Mouse (Mus musculus) megakaryocyte-erythroid progenitor cell, adult 5-6 weeks (primary cell): ENCODE measurements around the gene Aff1. TPM values are rescaled to one million over a fixed set of nuclear protein-coding genes. Genes with fewer than 3 reads are reported as not detected.

ENCODE experiments used
- ATAC-seq: replicated peaks from 2 replicates; pipeline ENCODE4 v1.8.0; 2016; ENCODE audit warnings: mild to moderate bottlenecking, inconsistent platforms; ENCODE audit not compliant: severe bottlenecking, poor library complexity, low FRiP score, low TSS enrichment
- total RNA-seq, 2 experiments: library from RNA; stranded (forward) in 1 of 2; stranded (reverse) in 1 of 2; fragments of 200-1000, 215-1000 nt in 1 of 2; fragments of >200 nt in 1 of 2; fragmentation: Nextera tagmentation in 1 of 2; gene quantifications; 2 replicates each; pipeline ENCODE4 v1.2.3; 2014 to 2017

Gene Aff1
- total RNA-seq, 2 experiments from 2014 or later = 15.6 to 58.0 TPM

DNA sequence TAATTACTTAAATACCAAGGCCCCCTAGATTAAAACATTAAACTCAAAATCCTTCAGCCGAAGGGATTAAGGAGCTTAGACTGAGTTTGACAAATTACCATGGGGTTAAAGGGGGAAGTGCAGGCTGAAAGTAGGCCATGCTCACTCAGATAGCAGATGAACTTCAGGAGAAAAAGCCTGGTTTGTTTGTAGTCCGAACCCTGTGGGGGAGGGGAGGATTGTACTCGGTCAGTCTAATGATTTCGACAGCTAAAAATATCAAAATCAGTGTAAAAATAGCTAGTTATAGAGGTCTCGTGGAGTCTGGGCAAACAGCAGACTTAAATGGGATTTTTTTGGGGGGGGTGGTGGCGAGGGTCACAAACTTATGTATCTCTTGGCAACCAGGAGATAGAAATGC, 96.3 kb downstream of the Aff1 start:
- no peak for ATAC-seq

DNA sequence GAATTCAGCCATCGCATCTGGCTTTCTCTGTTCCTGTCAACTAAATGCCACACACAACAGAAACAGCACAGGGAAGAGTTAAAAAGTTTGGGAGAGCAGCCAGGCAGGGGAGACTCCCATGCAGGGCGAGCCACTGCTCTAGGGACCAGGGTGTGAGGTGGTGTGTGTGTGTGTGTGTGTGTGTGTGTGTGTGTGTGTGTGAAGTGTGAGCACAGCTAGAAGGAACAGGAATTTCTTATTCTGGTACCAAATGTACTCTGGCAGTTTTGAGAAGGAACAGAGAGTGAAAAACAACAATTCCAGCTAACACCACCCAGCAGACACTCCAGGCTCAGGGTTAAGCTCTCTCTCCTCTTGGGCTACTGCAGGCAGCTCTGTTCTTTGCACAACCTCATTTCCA, 96.8 kb downstream of the Aff1 start:
- ATAC-seq = no peak

DNA sequence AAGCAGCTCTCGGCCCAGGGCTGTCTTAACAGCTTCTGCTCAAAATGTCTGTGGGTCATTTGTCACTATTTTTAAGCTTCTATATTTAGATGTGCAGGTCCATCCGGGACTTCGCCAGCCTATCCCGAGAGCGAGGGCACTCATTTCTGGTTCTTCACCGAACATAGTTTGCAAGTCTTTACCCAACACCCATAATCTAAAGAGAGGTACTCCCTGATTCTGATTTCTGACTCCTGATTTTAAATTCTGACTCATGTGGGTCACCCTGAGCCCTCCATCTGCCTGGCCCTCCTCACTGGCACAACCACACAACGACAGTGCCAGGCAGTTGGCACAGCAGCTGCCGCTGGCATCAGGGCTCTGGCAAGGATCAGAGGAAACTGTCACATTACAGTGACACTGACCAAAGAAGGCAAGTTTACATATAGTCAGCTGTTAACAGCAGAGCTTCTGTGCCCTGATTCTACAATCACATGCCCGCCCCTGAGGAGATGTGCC, 97.5 kb downstream of the Aff1 start:
- no peak for ATAC-seq

DNA sequence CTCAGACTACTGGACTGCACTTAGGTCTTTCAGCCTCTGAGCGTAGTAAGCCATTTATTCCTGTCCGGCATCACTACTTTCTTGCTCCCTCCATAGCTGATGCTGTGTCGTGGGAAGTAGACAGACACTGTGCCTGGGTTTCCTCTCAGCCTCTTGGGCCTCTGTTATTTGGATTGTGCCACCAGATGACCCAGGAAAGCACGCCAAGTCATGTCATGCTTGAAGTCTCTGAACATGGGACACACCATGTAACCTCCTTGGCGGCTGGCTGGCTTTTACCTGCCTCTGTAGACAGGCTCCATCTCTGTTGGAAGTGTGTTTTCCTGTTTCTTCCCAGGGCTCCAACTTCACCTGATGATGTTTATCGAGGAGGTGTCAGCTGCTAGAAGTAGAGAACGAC, 99.6 kb downstream of the Aff1 start:
- ATAC-seq = no peak

DNA sequence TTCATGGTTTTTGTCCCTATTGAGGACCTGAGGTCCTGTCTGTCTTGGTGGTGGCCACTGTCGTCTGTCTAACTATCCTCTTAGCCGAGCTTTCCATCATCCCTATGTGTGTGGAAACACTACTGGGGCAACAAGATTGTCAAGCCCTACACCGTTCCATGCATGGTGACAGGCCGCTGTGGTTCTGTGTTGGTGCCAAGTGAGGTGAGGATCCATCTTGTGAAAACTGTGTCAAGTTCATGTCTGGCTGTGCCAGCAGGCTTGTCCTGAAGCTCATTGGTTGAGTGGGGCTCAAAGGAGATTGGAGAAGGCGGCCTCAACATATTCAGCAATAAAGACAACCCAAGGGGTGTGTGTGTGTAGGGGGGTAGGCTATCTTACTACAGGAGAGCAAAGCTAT, 102.9 kb downstream of the Aff1 start:
- no peak for ATAC-seq

DNA sequence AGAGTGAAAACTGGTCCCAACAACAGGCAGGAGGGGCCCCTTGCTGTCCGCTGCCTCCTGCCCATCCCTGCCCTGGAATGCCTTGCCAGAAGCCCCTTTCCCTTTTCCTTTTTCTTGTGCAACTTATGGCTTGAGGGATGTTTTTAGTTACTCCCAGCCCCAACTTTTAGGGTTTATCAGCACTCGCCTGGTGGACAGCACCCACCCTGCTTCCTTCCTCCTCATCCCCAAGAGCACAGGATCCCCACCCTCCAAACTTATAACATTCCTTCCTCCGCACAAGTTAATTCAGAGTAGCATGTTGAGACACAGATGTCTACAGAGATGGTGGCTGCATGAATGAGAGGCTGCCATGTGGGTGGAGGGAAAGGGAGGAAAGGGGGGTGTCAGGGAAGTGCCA, 103.9 kb downstream of the Aff1 start:
- 0 out of 2 replicates have a peak, but pooled peaks have one; percentile 45 for ATAC-seq

DNA sequence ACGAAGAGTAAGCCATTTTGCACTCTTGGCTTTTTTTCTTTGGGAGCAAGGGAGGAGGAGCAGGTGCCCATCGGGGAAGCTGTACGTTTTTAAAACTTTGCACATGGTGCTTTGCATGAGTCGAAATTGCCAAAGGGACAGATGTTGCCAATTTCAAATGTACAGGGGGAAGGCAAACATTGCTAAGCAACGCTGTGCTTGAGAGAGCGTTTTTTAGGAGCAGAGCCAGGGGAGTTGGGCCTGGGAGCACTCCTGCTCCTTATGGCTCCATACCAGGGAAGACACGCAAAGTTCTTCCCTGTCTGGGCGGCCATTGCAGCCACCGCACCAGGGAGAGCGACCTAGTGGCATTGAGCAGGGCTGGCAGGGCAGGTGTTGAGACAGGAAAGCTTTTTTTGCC, 105.6 kb downstream of the Aff1 start:
- no peak for ATAC-seq

DNA sequence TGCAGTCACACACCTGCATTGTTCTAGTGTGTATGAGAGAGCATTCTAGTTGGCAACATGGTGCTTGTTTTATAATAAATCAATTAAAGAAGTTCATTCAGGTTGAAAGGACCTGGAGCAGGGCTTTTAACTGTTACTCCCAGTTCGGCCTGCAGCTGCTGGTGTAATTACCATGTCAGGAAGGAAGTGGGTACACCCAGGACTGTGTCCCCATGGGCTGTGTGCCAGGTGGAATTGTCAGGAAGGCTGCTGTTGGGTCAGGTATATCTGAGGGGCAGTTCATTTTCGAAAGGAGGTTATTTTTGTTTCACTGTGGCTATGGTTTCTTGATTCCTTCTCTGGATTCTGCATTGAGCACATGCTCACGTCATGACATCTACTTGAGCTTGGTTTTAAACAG, 107.3 kb downstream of the Aff1 start:
- ATAC-seq = no peak

DNA sequence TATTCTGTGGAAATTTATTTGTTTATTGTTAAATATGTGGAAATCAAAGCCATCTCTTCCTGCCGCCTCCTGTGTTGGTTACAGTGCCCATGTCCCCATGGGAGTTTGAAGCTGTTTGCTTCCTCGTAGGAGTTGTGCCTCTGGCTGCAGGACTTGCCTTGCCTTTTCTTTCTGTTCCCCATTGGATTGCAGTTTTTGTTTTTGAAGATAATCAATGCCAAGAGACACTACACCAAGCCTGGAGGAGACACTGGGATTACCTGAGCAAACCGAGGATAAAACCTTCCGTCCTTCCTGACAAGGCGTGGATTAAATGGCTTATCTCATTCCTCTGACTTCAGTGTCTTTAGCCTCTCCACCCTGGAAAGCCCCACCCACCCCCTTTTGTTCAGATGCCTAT, 107.8 kb downstream of the Aff1 start:
- ATAC-seq = no peak

DNA sequence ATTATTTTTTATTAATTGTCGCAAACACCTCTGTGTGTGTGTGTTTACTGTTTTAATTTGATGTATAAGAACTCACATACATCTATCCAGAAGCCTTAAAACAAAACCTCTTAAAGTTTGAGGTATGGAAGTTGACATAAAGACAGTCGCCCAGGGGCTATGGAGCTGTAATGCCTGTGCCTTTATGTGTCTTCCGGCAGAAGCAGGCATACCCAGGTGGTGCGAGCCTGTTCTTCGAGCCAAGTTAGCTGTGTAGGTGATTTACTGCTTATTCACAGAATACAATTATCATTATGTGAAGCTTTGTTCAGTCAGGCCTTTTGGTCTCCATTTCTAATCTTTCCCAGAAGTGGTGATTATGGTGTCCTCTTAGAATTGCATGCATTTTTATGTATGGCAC, 111.2 kb downstream of the Aff1 start:
- ATAC-seq = no peak

DNA sequence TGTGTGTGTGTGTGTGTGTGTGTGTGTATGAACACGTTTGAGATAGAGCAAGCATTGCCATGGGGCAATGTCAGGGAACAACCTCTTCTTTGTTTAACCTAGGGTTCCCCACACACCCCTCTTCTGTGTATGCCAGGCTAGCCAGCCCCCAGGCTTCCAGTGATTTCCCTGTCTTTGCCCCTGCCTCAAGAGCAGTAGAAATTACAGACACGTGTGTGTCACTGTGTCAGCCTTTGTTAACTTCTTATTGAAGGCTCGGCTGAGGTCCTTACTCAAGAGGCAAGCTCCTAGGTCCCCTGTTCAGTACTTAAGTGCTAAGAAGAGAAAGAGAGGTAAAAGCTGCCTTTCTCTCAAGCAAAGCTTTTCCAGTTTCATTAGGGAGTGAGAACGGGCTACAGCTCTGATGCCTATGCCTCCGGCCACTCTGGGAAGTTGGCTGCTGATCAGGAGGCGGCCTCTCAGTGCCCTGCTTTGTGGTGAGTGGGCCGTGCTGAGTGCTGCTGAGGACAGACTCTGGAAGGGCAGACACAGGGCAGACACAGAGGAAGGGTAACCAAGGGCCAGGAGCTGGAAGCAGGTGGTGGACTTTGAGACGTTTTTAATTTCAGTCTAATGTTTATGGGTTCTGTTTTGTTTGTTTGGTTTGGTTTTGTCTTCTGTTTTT, 111.9 kb downstream of the Aff1 start:
- ATAC-seq = no peak; the same call in 1 of the 2 replicates

DNA sequence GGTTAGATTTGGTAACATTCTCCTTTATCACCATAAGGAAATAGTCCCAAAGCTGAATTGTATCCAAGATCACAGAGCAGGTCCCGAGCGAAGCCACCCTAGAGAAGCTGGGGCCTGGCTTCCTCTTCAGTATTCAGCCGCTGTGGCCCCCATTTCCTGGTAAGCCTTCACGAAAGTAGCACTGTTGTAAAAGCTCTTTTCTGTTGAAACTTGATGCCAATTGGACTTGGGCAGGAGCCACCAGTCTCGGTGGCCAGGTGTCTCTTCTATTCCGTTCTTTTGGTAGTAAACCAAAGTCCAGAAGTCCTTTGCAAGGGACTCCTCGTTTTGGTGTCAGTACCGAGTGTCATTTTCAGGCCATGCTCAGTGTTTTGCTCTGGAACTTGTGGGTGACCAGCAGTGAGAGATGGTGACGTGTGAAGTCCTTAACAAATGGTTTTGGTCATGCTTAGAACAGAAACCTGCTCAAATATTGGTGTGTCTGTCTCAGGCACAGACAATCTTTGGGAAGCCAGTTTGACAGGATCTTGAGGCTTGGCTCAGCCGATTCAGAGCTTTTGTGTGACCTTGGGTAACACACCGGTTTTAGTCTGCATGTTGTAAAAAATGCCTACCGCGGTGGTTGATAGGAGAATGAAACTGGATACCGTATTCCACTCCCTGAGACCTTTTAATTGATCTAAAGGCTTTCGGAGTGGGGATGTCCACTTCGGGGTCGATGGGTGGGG, 114.8 kb downstream of the Aff1 start:
- ATAC-seq = no peak

DNA sequence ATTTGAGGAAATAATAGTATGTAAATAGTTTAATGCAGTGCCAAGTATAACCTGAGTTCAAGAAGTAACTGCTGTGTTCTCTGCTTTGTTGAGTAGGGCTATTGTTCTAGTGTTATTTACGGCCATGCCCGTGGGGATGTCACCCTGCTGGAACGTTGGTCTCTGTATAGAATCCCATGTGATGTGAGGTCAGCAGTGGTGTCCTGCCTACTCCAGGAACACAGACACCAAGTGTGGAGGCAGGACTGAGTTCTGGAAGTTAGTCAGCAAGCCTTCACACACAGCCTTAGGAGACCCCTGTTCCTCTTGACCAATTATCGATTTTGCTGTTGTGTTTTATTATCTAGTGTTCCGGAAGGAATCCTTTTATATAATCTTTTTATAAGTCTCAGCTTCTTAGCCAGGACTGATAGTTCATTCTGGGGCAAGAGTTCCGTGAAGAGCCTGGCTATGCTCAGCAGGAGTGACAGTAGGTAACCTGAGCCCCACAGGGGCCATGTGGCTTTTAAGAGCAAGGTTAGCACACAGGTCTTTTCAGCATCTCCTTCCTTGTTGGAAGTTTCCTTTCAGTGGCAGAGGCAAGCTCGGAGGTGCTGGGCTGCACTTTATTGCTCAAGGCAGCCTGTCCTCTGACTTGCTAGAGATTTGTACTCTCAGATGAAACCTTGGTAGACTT, 115.6 kb downstream of the Aff1 start:
- no peak for ATAC-seq

DNA sequence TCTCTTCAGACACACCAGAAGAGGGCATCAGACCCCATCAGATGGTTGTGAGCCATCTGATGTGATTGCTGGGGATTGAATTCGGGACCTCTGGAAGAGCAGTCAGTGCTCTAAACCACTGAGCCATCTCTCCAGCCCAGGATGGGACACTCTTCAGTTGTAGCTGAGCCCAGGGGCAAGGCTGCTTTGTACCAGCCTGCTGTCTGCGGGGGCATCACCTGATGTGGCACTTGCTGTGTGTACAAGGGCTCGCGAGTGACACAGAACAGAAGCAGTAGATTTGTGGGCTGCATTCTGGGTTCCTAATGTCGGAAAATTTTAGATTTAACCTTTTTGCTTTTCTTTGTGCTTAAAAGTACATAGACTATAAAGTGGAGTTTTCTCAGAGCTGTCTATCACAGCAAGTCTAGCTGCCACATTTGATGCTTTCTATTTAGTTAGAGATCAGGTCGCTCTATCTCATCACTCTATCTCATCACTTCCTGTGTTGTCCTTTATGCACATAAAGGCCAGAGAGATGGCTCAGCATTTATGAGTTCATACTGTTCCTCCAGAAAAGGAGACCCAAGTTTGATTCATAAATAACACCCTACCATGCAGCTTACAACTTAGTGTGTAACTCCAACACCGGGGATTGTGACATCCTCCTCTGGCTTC, 117.6 kb downstream of the Aff1 start:
- ATAC-seq = no peak

DNA sequence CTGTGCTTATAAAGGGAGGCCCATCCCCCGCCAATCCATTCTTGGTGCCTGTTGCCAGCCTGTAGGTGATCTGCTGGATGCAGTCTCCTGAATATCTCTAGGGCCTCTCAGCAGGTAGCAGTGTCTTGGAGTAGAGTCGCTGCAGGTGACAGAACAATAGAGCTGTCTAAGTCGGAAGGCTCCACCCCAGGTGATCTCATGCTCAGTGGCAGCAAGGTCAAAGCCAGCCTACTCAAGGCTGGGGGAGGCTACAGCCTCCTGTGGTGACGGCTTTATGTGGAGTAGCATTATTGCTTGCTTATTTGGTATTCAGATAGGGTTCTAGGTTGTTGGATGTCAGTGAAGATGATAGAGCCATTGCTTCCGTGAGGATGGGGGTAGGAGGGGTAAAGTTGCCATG, 121.1 kb downstream of the Aff1 start:
- ATAC-seq = no peak

DNA sequence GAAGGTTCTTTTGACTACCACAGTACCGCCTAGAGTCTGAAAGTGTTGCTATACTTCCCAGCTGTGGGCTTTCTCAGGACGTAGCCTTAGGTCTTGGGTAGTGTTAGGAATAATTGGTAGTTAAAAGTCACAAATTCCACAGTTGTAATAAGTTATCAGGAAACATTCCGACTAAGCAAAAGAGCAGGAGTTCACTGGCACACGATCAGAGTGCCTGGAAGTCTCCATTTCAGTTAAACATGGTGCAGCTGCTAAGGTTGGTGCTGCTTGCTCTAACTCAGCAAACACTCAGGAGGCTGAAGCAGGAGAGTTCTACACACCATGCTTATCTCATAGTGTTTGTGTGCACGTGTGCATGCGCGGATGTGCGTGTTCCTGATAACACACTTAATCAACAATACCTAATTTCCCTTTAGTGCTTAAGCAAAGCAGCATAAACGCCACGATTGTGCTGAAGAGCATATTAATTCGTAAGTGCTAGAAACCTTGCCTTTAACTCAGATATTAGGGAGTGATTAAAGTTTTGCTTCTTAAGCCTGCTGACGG, 121.9 kb downstream of the Aff1 start:
- ATAC-seq = peak; percentile 40; the same call in 1 of the 2 replicates

DNA sequence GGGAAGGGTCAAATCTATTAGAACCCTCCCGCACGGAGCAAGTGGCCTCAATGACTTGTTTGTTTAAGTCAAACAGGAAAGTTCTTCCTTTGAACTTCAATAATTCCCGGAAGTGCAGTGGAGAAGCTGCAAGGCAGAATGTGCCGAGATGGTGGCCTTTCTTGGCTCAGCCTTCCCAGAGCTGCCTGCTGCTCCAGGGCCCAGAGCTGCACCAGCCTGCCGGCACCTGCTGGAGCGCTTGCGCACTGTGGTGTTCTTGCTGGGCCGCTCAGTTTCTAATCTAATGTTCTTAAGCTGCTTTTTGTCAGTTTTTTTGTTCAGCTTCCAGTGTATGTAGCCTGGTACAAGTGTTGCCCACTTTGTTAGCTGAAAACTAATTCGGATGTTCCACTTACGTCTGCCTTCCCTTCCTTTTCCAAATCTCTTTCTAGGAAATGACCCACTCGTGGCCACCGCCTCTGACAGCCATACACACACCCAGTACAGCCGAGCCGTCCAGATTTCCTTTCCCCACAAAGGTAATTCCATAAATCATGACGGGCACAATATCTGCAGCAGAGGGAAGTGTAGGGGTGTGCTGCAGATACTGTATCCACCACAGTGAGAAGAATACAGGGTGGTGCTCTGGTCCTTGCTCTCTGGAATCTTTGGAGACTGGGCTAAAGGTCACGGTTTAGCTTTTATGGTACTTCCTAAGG, 122.5 kb downstream of the Aff1 start:
- ATAC-seq = peak; percentile 49

DNA sequence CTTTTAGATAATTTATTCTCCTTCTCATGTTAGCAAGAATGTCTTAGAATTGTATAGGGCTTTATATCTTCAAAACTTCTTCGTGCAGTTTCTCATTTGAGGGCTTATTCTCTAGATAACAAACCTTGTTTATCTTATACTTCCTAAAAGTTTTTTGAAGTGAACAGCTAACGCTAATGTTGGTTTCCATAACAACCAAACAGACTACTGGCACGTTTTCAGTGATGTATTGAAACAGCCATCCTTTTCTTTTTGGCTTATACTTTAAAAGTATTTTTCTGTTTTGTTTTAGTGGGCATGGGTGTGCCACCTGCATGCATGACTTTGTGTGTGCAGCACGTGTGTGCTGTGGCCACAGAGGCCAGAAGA, 123.1 kb downstream of the Aff1 start:
- ATAC-seq = peak; percentile 45

DNA sequence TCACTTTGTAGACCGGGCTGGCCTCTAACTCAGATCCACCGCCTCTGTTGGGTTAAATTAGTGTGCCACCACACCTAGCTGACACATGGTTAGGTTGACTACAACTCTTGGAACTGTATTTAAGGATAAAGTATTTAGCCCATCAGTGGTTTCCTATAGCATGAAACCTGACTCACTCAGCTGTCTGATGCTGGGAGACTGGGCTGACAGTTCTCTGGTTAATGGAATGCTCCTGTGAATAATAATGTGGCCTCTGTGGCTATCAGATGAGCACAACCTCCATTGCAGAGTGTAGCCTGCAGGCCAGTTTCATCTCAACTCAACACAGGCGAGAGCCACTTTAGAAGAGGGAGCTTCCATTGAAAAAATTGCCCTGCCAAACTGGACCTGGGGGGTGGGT, 124.5 kb downstream of the Aff1 start:
- no peak for ATAC-seq
